8 mouse cellular contexts compared by ENCODE assay signal in the genomic region with DNA sequence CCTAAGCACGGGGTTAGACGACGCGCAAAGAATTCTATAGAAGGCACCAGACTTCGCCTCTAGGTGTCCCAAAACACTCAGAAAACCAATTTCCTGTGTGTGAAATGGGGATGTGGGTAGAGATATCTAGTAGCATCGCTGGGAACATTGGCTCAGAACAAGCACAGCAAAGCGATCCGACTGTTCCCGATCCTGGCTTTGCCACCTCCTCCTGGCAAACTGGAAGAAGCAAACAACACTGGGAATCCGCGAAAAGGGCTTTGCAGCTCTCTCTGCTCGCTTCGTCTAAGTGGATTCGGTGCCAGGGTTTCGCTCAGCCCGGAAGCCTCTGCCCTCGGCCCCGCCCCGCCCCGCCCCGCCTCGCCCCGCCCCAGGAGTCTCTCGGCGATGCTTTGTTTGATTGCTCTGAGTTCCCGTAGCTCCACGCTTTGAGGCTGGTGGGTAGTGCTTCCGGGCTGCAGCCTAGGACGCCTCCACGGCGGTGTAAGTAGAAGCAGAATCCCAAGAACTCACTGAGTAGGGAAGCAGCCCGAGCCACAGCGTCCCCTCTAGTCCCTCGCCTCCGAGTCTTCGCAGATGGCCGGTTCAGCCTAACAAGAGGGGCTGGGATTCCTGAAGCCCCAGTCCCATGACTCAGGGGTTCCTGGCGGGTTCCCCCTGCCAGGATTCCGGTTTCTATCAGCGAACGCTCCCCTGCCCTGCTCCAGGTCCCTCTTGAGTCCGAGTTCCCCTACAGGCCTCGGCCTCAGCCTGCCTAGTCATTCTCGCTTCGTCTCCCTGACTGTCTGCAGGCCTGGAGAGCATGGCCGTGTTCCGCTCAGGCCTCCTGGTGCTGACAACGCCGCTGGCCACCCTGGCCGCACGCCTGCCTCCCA. TPM values are rescaled to one million over a fixed set of nuclear protein-coding genes. Genes with fewer than 3 reads are reported as not detected.
DNase-seq lines count a peak whose midpoint lies in the region; ATAC-seq and TF ChIP-seq lines count a peak whose summit lies in the region.

A gene (plus strand): TSS at position 358 of the 875 bp plus-strand sequence.

- peak within 1 kb of the TSS; percentile 77 for H3ac ChIP-seq in C2C12 (ENCODE audit: control insufficient read depth, insufficient read length, low read depth)
- peak within 1 kb of the TSS; percentile 78 for H3ac ChIP-seq in myocyte (ENCODE audit: control insufficient read depth, insufficient read length)

- peaks cover 22% of the 10 kb centered on the region for H3K4me1 ChIP-seq in heart, embryonic 11.5 days (ENCODE audit: control insufficient read depth, insufficient read depth, low read length)
- peaks cover 28% of the 10 kb centered on the region for H3K4me1 ChIP-seq in kidney, embryonic 16.5 days (ENCODE audit: insufficient read depth, low read length)
- H3K4me1 ChIP-seq in liver, adult 2 months (ENCODE audit: control insufficient read depth, insufficient read depth, low read length) = peaks cover 19% of the 10 kb centered on the region

- peak within 1 kb of the TSS; percentile 83 for H3K27ac ChIP-seq in heart, embryonic 11.5 days (ENCODE audit: low read depth, low read length)
- peak within 1 kb of the TSS; percentile 91 for H3K27ac ChIP-seq in kidney, embryonic 16.5 days (ENCODE audit: low read length)
- peak within 1 kb of the TSS; percentile 90 for H3K27ac ChIP-seq in liver, adult 2 months (replicated peaks; ENCODE audit: insufficient read depth, low read depth, low read length)

- H3K4me3 ChIP-seq in C2C12 (ENCODE audit: insufficient read depth, poor library complexity, severe bottlenecking) (peak within 1 kb of the TSS; percentile 95), myocyte (peak within 1 kb of the TSS; percentile 97)
- H3K4me3 ChIP-seq in heart, embryonic 11.5 days (ENCODE audit: low read depth, low read length) = peak within 1 kb of the TSS; percentile 74
- H3K4me3 ChIP-seq in kidney, embryonic 16.5 days (ENCODE audit: low read length) = peak within 1 kb of the TSS; percentile 90
- peak within 1 kb of the TSS; percentile 85 for H3K4me3 ChIP-seq in liver, adult 2 months (ENCODE audit: insufficient read depth, low read depth, low read length)

- H3K79me3 ChIP-seq in C2C12 (ENCODE audit: low read depth) = peaks cover 8% of the 10 kb centered on the region

- H3K9ac ChIP-seq in heart, embryonic 11.5 days (ENCODE audit: low read depth, low read length) = peak within 1 kb of the TSS; percentile 90
- peak within 1 kb of the TSS; percentile 95 for H3K9ac ChIP-seq in kidney, embryonic 16.5 days (replicated peaks; ENCODE audit: low read length)
- H3K9ac ChIP-seq in liver, adult 2 months (ENCODE audit: low read depth, low read length) = peak within 1 kb of the TSS; percentile 94

- peak within 1 kb of the TSS; percentile 88 for H3K4me2 ChIP-seq in heart, embryonic 11.5 days
- peak within 1 kb of the TSS; percentile 89 for H3K4me2 ChIP-seq in kidney, embryonic 16.5 days (replicated peaks; ENCODE audit: low read depth, low read length)
- H3K4me2 ChIP-seq in myocyte (ENCODE audit: low read depth) = peak within 1 kb of the TSS; percentile 96

- peak; percentile 81 for TF ChIP-seq POLR2A in liver, adult 2 months (IDR thresholded peaks at IDR 0.05; ENCODE audit: extremely low read depth, insufficient read depth, low read length)
- peak; percentile 75 for TF ChIP-seq POLR2A in myocyte (IDR thresholded peaks at IDR 0.05; ENCODE audit: insufficient read length, low read depth)

- no peaks in the 10 kb centered on the region for H3K9me3 ChIP-seq in heart, embryonic 11.5 days (replicated peaks; ENCODE audit: control insufficient read depth, low read length)
- H3K9me3 ChIP-seq in kidney, embryonic 16.5 days (ENCODE audit: low read length) = no peaks in the 10 kb centered on the region

- under 1% methylated on average over 51 of the region's 51 CpGs for WGBS in heart, embryonic 11.5 days (ENCODE audit: insufficient replicate concordance)
- WGBS in kidney, embryonic 16.5 days = under 1% methylated on average over 51 of the region's 51 CpGs
- WGBS in liver, adult 2 months = under 1% methylated on average over 51 of the region's 51 CpGs

- peak; percentile 98 for DNase-seq in brain, adult 2 months (ENCODE audit: low read depth, low spot score)
- peak; percentile 85 for DNase-seq in liver, adult 2 months (ENCODE audit: extremely low read depth, low read depth, low spot score)
- DNase-seq in splenic B cell, adult 2 months (ENCODE audit: low read depth, low spot score) = peak; percentile 88

- peak; percentile 66 for ATAC-seq in erythroblast, adult 5-6 weeks (replicated peaks; ENCODE audit: low FRiP score, poor library complexity, severe bottlenecking)
- ATAC-seq in heart, embryonic 11.5 days (replicated peaks; ENCODE audit: insufficient number of reproducible peaks, low FRiP score, low TSS enrichment) = peak; percentile 86
- peak; percentile 88 for ATAC-seq in kidney, embryonic 16.5 days (ENCODE audit: low FRiP score, low TSS enrichment)

- no peak for TF ChIP-seq CTCF in C2C12 (IDR thresholded peaks at IDR 0.05; ENCODE audit: control insufficient read depth, insufficient read depth, insufficient read length)
- TF ChIP-seq CTCF in liver, adult 2 months (IDR thresholded peaks at IDR 0.05; ENCODE audit: low read depth, low read length) = peak; percentile 8; the same call in 1 of the 2 replicates

- H3K79me2 ChIP-seq in C2C12 (ENCODE audit: control insufficient read depth, insufficient read depth) (peaks cover 22% of the 10 kb centered on the region), myocyte (ENCODE audit: control insufficient read depth, insufficient read depth) (peaks cover 14% of the 10 kb centered on the region)
- peaks cover 6% of the 10 kb centered on the region; the same call in 1 of the 2 replicates for H3K79me2 ChIP-seq in liver, adult 2 months (ENCODE audit: control insufficient read depth, insufficient read depth, low read length)

- H3K36me3 ChIP-seq in C2C12 (ENCODE audit: control insufficient read depth, insufficient read depth) (peaks cover 10% of the 10 kb centered on the region), myocyte (ENCODE audit: control insufficient read depth, insufficient read depth) (no peaks in the 10 kb centered on the region)
- peaks cover 7% of the 10 kb centered on the region; the same call in 1 of the 2 replicates for H3K36me3 ChIP-seq in heart, embryonic 11.5 days (ENCODE audit: control insufficient read depth, insufficient read depth, low read length)
- peaks cover 4% of the 10 kb centered on the region; the same call in 1 of the 2 replicates for H3K36me3 ChIP-seq in kidney, embryonic 16.5 days (ENCODE audit: insufficient read depth, low read length)
- no peaks in the 10 kb centered on the region for H3K36me3 ChIP-seq in liver, adult 2 months (ENCODE audit: control insufficient read depth, insufficient read depth, low read length)
- H3K36me3 ChIP-seq in splenic B cell, adult 2 months (ENCODE audit: control insufficient read depth, insufficient read depth, low read length, poor library complexity, severe bottlenecking) = no peaks in the 10 kb centered on the region

- H3K27me3 ChIP-seq in C2C12 (ENCODE audit: control insufficient read depth, insufficient read depth, insufficient read length) (no peaks in the 10 kb centered on the region), myocyte (ENCODE audit: control insufficient read depth, insufficient read depth, insufficient read length) (no peaks in the 10 kb centered on the region)
- H3K27me3 ChIP-seq in heart, embryonic 11.5 days (ENCODE audit: control insufficient read depth, insufficient read depth, low read length) = peaks cover 40% of the 10 kb centered on the region
- H3K27me3 ChIP-seq in kidney, embryonic 16.5 days (ENCODE audit: insufficient read depth, low read length) = peaks cover 40% of the 10 kb centered on the region
- H3K27me3 ChIP-seq in liver, adult 2 months (ENCODE audit: control insufficient read depth, insufficient read depth, low read length) = no peaks in the 10 kb centered on the region
- H3K27me3 ChIP-seq in splenic B cell, adult 2 months (ENCODE audit: control insufficient read depth, insufficient read depth, low read length, poor library complexity, severe bottlenecking) = no peaks in the 10 kb centered on the region

TF ChIP-seq in C2C12, 6 proteins besides CTCF, POLR2A, EP300 and RAD21:
- TF ChIP-seq MAX (IDR thresholded peaks at IDR 0.05) (peak; percentile 79), CEBPB (IDR thresholded peaks at IDR 0.05; ENCODE audit: low read depth) (no peak), USF1 (IDR thresholded peaks at IDR 0.05; ENCODE audit: low read depth) (no peak)
TF ChIP-seq in C2C12: peak in this region for 1.

TF ChIP-seq in myocyte, 11 proteins besides CTCF, POLR2A, EP300 and RAD21:
- TF ChIP-seq TCF12 (IDR thresholded peaks at IDR 0.05; ENCODE audit: insufficient read depth, poor library complexity, severe bottlenecking) (no peak), MYOG (IDR thresholded peaks at IDR 0.05; ENCODE audit: control insufficient read depth in 1 of 3, insufficient read depth in 1 of 3, insufficient read length in 2 of 3, low read depth in 2 of 3) (peak in 1 of 3 experiments; percentile 15), REST (IDR thresholded peaks at IDR 0.05; ENCODE audit: insufficient read depth, insufficient read length) (no peak), E2F4 (IDR thresholded peaks at IDR 0.05; ENCODE audit: insufficient read depth) (no peak), POLR2AphosphoS2 (IDR thresholded peaks at IDR 0.05; ENCODE audit: insufficient read length, low read depth) (peak; percentile 68), MAX (IDR thresholded peaks at IDR 0.05; ENCODE audit: low read depth) (no peak)

RNA-seq across cellular contexts. Expression of the gene that starts here (rescaled TPM):
- 31.0 TPM for polyA plus RNA-seq in C2C12 (2012; fragmentation: generic; extraction: Trizol)
- 6.7 and 7.5 TPM in 2 replicates for total RNA-seq in erythroblast, adult 5-6 weeks (2015; ENCODE audit: low replicate concordance)
- total RNA-seq in erythroblast, adult 5-6 weeks (2017; ENCODE audit: low replicate concordance) = 3.8 and 9.6 TPM in 2 replicates
- polyA plus RNA-seq in heart, embryonic 11.5 days (2014; fragmentation: Nextera tagmentation; extraction: Ambion mirVana) = 29.6 and 34.3 TPM in 2 replicates
- 54.3 and 57.9 TPM in 2 replicates for polyA plus RNA-seq in kidney, embryonic 16.5 days (2015; fragmentation: Nextera tagmentation; extraction: Ambion mirVana)
- 84.0 and 89.9 TPM in 2 replicates for total RNA-seq in liver, adult 2 months (2014; rRNA removed)
- polyA plus RNA-seq in liver, adult 2 months (2012; rRNA removed) = 182 and 194 TPM in 2 replicates
- 39.7 TPM for polyA plus RNA-seq in myocyte (2012; fragmentation: generic; extraction: Trizol)

Comparison
In these comparisons a context has a peak if more than half of its experiments do, and no peak if none do; other contexts are left out.
1. Peak in every context shown above with its lines: DNase-seq, ATAC-seq, H3K4me3 ChIP-seq and H3K27ac ChIP-seq.